Mouse (Mus musculus): ENCODE data around the gene Ralgds. TPM values are rescaled to one million over a fixed set of nuclear protein-coding genes. Genes with fewer than 3 reads are reported as not detected.

The Ralgds gene
- polyA plus RNA-seq, 1 experiment from 2014 or later, result 55.9 TPM

GRCm38 (mm10) chr2:28596998-28597397 lies 84.1 kb downstream of the Ralgds start:
- Histone ChIP-seq H3K27ac (ENCODE audit: low read depth, low read length) (no peak overlapping the region), H3K9ac (ENCODE audit: low read depth, low read length) (no peak overlapping the region), H3K27me3 (ENCODE audit: control insufficient read depth, insufficient read depth, low read length) (no peaks in the 10 kb centered on the region), H3K36me3 (ENCODE audit: control insufficient read depth, insufficient read depth, low read length) (no peaks in the 10 kb centered on the region), H3K4me1 (replicated peaks; ENCODE audit: control insufficient read depth, insufficient read depth, low read length) (no peaks in the 10 kb centered on the region), H3K4me2 (replicated peaks; ENCODE audit: low read depth, low read length) (no peak overlapping the region), H3K9me3 (ENCODE audit: control insufficient read depth, low read length) (no peaks in the 10 kb centered on the region), H3K4me3 (ENCODE audit: low read depth, low read length) (no peak overlapping the region)
- WGBS, result 89% methylated on average over 7 of the region's 7 CpGs
- peak; percentile 25 for DNase-seq (ENCODE audit: low spot score)
- no peak for ATAC-seq (ENCODE audit: low FRiP score)

DNA sequence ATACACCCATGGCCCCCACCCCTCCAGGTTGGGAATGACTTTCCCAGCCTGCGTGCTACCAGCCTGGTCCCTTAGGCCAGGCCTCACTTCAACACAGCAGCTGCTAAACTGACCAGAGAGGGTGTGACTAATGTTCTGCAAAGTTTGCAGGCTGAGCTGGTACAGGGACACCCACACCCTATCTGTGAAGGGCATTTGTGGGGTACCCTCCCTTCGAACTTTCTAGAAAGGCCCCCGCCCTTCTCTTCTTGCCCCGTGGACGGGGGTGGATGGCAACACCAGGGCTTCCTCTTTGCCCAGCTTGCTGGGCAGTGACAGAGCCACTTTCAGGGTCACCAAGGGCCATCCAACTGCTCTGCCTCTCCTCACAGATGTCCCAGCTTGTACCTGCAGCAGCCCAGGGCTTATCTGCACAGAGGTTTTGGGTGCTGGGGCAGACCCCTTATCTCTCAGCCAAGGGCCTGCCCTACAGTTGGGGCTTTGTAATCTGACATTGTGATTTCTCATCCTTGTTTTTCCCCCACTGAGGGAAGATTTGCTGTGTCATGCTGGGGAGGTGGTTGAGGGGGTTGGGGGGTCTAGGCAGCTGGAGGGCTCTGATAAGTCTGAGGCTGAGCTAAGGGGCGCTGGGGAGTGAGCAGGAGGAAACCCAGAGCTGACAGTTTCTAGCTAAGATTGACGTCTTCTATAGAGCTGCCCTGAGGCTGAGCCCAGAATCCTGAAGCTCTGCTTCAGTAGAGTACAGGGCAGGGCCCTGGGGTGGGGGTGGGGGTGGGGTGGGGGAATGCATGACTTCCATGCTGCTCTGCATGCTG lies 85.0 kb downstream of the Ralgds start:
- no peaks in the 10 kb centered on the region for H3K4me1 ChIP-seq (replicated peaks; ENCODE audit: control insufficient read depth, insufficient read depth, low read length)
- H3K4me3 ChIP-seq (ENCODE audit: low read depth, low read length), result no peak overlapping the region
- H3K9ac ChIP-seq (ENCODE audit: low read depth, low read length), result no peak overlapping the region
- H3K9me3 ChIP-seq (ENCODE audit: control insufficient read depth, low read length), result no peaks in the 10 kb centered on the region
- ATAC-seq (ENCODE audit: low FRiP score) (0 out of 2 replicates have a peak, but pooled peaks have one; percentile 43), DNase-seq (ENCODE audit: low spot score) (no peak)
- H3K4me2 ChIP-seq (replicated peaks; ENCODE audit: low read depth, low read length), result no peak overlapping the region
- 79% methylated on average over 7 of the region's 7 CpGs for WGBS
- H3K27ac ChIP-seq (ENCODE audit: low read depth, low read length), result 0 out of 2 replicates have a peak overlapping the region, but pooled peaks have one; percentile 17
- H3K36me3 ChIP-seq (ENCODE audit: control insufficient read depth, insufficient read depth, low read length), result no peaks in the 10 kb centered on the region
- no peaks in the 10 kb centered on the region for H3K27me3 ChIP-seq (ENCODE audit: control insufficient read depth, insufficient read depth, low read length)

DNA sequence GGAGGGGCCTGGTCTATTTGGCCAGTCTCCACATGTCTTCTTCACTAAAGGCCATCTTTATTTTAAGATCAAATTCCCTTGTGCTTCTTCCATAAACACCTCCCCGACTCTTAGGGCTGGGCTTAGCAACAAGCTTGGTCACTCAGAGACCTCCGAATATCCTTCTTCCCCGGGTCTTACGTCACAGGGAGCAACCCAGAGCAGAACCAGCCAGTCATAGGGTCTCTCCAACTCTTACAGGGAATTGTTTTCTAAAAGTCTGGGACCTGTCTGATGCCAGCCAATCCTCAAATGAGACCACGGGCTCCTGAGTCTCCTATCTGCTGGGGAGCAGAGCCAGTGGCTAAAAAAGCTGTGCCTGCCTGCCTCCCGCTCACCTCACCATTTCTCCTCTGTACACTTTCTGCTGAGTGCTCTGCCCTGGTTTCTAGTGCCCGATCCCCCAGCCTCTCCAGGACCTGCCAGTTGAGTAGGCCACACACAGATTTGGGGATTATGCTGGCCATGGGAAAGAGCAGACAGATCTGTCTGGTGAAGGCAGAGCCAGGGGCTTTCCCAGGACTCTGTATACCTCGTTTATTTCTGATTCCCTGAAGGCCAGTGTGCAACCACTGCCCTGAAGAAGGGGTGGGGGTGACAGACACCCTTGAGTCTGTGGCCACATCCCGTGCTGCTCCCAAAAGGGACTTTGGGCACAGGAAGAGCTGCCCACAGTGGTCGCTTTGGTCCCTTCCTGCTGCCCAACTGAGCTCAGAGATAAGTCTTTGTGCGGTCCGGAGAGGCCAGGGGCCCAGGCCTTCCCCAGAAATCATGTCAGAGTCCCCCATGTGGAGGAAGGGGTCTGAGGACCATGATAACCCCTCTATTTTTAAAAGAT lies 86.0 kb downstream of the Ralgds start:
- Histone ChIP-seq H3K36me3 (ENCODE audit: control insufficient read depth, insufficient read depth, low read length) (no peaks in the 10 kb centered on the region), H3K4me2 (replicated peaks; ENCODE audit: low read depth, low read length) (no peak overlapping the region), H3K4me1 (replicated peaks; ENCODE audit: control insufficient read depth, insufficient read depth, low read length) (no peaks in the 10 kb centered on the region), H3K9me3 (ENCODE audit: control insufficient read depth, low read length) (no peaks in the 10 kb centered on the region), H3K27me3 (ENCODE audit: control insufficient read depth, insufficient read depth, low read length) (no peaks in the 10 kb centered on the region), H3K4me3 (ENCODE audit: low read depth, low read length) (no peak overlapping the region), H3K9ac (ENCODE audit: low read depth, low read length) (no peak overlapping the region), H3K27ac (ENCODE audit: low read depth, low read length) (no peak overlapping the region)
- DNase-seq (ENCODE audit: low spot score), result no peak
- no peak for ATAC-seq (ENCODE audit: low FRiP score)
- WGBS, result 71% methylated on average over 12 of the region's 12 CpGs

DNA sequence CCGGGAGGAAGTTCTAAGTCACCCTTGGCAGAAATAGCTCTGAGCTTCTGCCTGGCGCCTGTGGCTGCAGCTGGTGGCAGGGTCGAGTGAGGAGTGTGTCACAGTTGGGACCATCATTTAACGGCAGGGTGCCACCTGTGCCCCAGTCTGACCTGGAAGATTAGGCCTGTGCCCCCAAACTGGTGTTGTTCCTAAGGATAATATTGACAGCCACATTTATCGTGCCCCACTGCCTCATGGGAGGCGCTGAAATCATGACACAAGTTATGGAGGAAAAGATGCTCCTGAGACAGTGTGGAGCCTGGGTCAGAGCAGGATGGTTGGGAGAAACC lies 86.6 kb downstream of the Ralgds start:
- no peak overlapping the region for H3K27ac ChIP-seq (ENCODE audit: low read depth, low read length)
- DNase-seq (ENCODE audit: low spot score), result no peak
- H3K9me3 ChIP-seq (ENCODE audit: control insufficient read depth, low read length), result no peaks in the 10 kb centered on the region
- H3K27me3 ChIP-seq (ENCODE audit: control insufficient read depth, insufficient read depth, low read length), result no peaks in the 10 kb centered on the region
- H3K4me2 ChIP-seq (replicated peaks; ENCODE audit: low read depth, low read length), result no peak overlapping the region
- H3K4me1 ChIP-seq (replicated peaks; ENCODE audit: control insufficient read depth, insufficient read depth, low read length), result no peaks in the 10 kb centered on the region
- no peak for ATAC-seq (ENCODE audit: low FRiP score)
- WGBS, result 71% methylated on average over 6 of the region's 6 CpGs
- no peak overlapping the region for H3K9ac ChIP-seq (ENCODE audit: low read depth, low read length)
- H3K4me3 ChIP-seq (ENCODE audit: low read depth, low read length), result no peak overlapping the region
- H3K36me3 ChIP-seq (ENCODE audit: control insufficient read depth, insufficient read depth, low read length), result no peaks in the 10 kb centered on the region

GRCm38 (mm10) chr2:28601720-28602590 lies 89.0 kb downstream of the Ralgds start:
- 59% methylated on average over 12 of the region's 12 CpGs for WGBS
- ATAC-seq (ENCODE audit: low FRiP score) (no peak), DNase-seq (ENCODE audit: low spot score) (no peak)
- no peak overlapping the region for H3K9ac ChIP-seq (ENCODE audit: low read depth, low read length)
- no peaks in the 10 kb centered on the region for H3K9me3 ChIP-seq (ENCODE audit: control insufficient read depth, low read length)
- H3K4me2 ChIP-seq (replicated peaks; ENCODE audit: low read depth, low read length), result no peak overlapping the region
- no peak overlapping the region for H3K4me3 ChIP-seq (ENCODE audit: low read depth, low read length)
- no peak overlapping the region for H3K27ac ChIP-seq (ENCODE audit: low read depth, low read length)
- no peaks in the 10 kb centered on the region for H3K4me1 ChIP-seq (replicated peaks; ENCODE audit: control insufficient read depth, insufficient read depth, low read length)
- no peaks in the 10 kb centered on the region for H3K36me3 ChIP-seq (ENCODE audit: control insufficient read depth, insufficient read depth, low read length)
- no peaks in the 10 kb centered on the region for H3K27me3 ChIP-seq (ENCODE audit: control insufficient read depth, insufficient read depth, low read length)

Other genes with a start within 250 kb of the Ralgds start
- gene Ppp1r26, start 66.3 kb upstream of the Ralgds start, polyA plus RNA-seq (2014; fragmentation: Nextera tagmentation; extraction: Ambion mirVana), result 3.4 and 4.3 TPM in 2 replicates
- gene 1700007K13Rik, start 46.8 kb upstream of the Ralgds start, polyA plus RNA-seq (2014; fragmentation: Nextera tagmentation; extraction: Ambion mirVana), result 3.2 and 3.4 TPM in 2 replicates
- 62.8 and 66.4 TPM in 2 replicates for gene Mrps2, start 45.1 kb upstream of the Ralgds start, polyA plus RNA-seq (2014; fragmentation: Nextera tagmentation; extraction: Ambion mirVana)
- 0.38 and 1.1 TPM in 2 replicates for gene Gbgt1, start 16.2 kb upstream of the Ralgds start, polyA plus RNA-seq (2014; fragmentation: Nextera tagmentation; extraction: Ambion mirVana)
- 0.73 TPM in 1 of 2 replicates, not detected in the other for gene Gm10134, start 7.0 kb upstream of the Ralgds start, polyA plus RNA-seq (2014; fragmentation: Nextera tagmentation; extraction: Ambion mirVana)
- gene Cel, start 50.3 kb downstream of the Ralgds start, polyA plus RNA-seq (2014; fragmentation: Nextera tagmentation; extraction: Ambion mirVana), result not detected in 2 replicates
- 38.1 and 38.2 TPM in 2 replicates for gene Gtf3c5, start 70.6 kb downstream of the Ralgds start, polyA plus RNA-seq (2014; fragmentation: Nextera tagmentation; extraction: Ambion mirVana)
- gene Gfi1b, start 108.9 kb downstream of the Ralgds start, polyA plus RNA-seq (2014; fragmentation: Nextera tagmentation; extraction: Ambion mirVana), result 2.6 and 3.1 TPM in 2 replicates
- 22.4 and 25.1 TPM in 2 replicates for gene Tsc1, start 128.1 kb downstream of the Ralgds start, polyA plus RNA-seq (2014; fragmentation: Nextera tagmentation; extraction: Ambion mirVana)
- 3.3 and 5.3 TPM in 2 replicates for gene Spaca9, start 186.6 kb downstream of the Ralgds start, polyA plus RNA-seq (2014; fragmentation: Nextera tagmentation; extraction: Ambion mirVana)
- 1.3 and 1.5 TPM in 2 replicates for gene Ak8, start 187.0 kb downstream of the Ralgds start, polyA plus RNA-seq (2014; fragmentation: Nextera tagmentation; extraction: Ambion mirVana)